Mouse (Mus musculus): Measurements from ENCODE around the gene Esrra. TPM values are rescaled to one million over a fixed set of nuclear protein-coding genes. Genes with fewer than 3 reads are reported as not detected.
A peak's percentile ranks its signal among the peaks of the same experiment; 100 is the strongest.
"Not testable (repeated sequence)": the region's sequence is repeated elsewhere in the genome, so short reads cannot be mapped to it uniquely, and the experiment has no call there.

The Esrra gene
- total RNA-seq, 2 experiments from 2014 or later = 56.0 to 60.9 TPM

GRCm38 (mm10) chr19:6909507-6910289, 11.9 kb downstream of the Esrra start, which contains the start of the genes Trmt112 and Prdx5:
TSS of gene Trmt112 (plus strand) at chr19:6909698.
TSS of gene Prdx5 (minus strand) at chr19:6910106.
- intact Hi-C loops (cut with DNase I) = loop anchor here (5.0 kb wide), 1 partner anchor 52 kb away; the partner anchor contains the start of gene Ccdc88b

GRCm38 (mm10) chr19:6909021-6909420, 12.6 kb downstream of the Esrra start:
- intact Hi-C loops (cut with DNase I) = loop anchor here (5.0 kb wide), 1 partner anchor 52 kb away; the partner anchor contains the start of gene Ccdc88b
- no peak for DNase-seq (ENCODE audit: low spot score in 2 of 2)

More at GRCm38 (mm10) chr19:6909507-6910289, 11.9 kb downstream of the Esrra start, which contains the start of the genes Trmt112 and Prdx5:
- peak; percentile 92 to 96 for DNase-seq (ENCODE audit: low spot score in 2 of 2)

GRCm38 (mm10) chr19:6907811-6908540, 13.6 kb downstream of the Esrra start:
- DNase-seq (ENCODE audit: low spot score in 2 of 2) = no peak
- intact Hi-C loops (cut with DNase I) = loop anchor here (5.0 kb wide), 1 partner anchor 51 kb away; the partner anchor contains the start of gene Ccdc88b

- no peak for DNase-seq (ENCODE audit: low spot score in 2 of 2)
- intact Hi-C loops (cut with DNase I) = loop anchor here (5.0 kb wide), 1 partner anchor 50 kb away; the partner anchor contains the start of gene Ccdc88b
Measured at GRCm38 (mm10) chr19:6907094-6907493, 14.5 kb downstream of the Esrra start.

GRCm38 (mm10) chr19:6906199-6906598, 15.4 kb downstream of the Esrra start:
- no peak for DNase-seq (ENCODE audit: low spot score in 2 of 2)
- intact Hi-C loops (cut with DNase I) = loop anchor here (5.0 kb wide), 1 partner anchor 49 kb away; the partner anchor contains the start of gene Ccdc88b

GRCm38 (mm10) chr19:6905498-6906159, 16.0 kb downstream of the Esrra start:
- DNase-seq (ENCODE audit: low spot score in 2 of 2) = no peak
- intact Hi-C loops (cut with DNase I) = loop anchor here (5.0 kb wide), 1 partner anchor 48 kb away; the partner anchor contains the start of gene Ccdc88b

- DNase-seq (ENCODE audit: low spot score in 2 of 2) = no peak
- intact Hi-C loops (cut with DNase I) = loop anchor here (5.0 kb wide), 1 partner anchor 48 kb away; the partner anchor contains the start of gene Ccdc88b
Measured at GRCm38 (mm10) chr19:6904846-6905245, 16.8 kb downstream of the Esrra start.

- no peak for DNase-seq (ENCODE audit: low spot score in 2 of 2)
- intact Hi-C loops (cut with DNase I) = no loop called here
Measured at GRCm38 (mm10) chr19:6903031-6903430, 18.6 kb downstream of the Esrra start.

- intact Hi-C loops (cut with DNase I) = no loop called here
- no peak for DNase-seq (ENCODE audit: low spot score in 2 of 2)
Measured at GRCm38 (mm10) chr19:6899641-6900040, 22.0 kb downstream of the Esrra start.

GRCm38 (mm10) chr19:6895608-6896305, 25.9 kb downstream of the Esrra start:
- DNase-seq (ENCODE audit: low spot score in 2 of 2); intact Hi-C loops (cut with DNase I): not testable (repeated sequence)

- intact Hi-C loops (cut with DNase I) = no loop called here
- no peak for DNase-seq (ENCODE audit: low spot score in 2 of 2)
Measured at GRCm38 (mm10) chr19:6893731-6894451, 27.7 kb downstream of the Esrra start.

GRCm38 (mm10) chr19:6892512-6892911, 29.1 kb downstream of the Esrra start:
- intact Hi-C loops (cut with DNase I) = no loop called here
- DNase-seq (ENCODE audit: low spot score in 2 of 2) = no peak

- DNase-seq (ENCODE audit: low spot score in 2 of 2) = no peak
- intact Hi-C loops (cut with DNase I) = no loop called here
Measured at GRCm38 (mm10) chr19:6877965-6878364, 43.6 kb downstream of the Esrra start.

- DNase-seq (ENCODE audit: low spot score in 2 of 2) = no peak
- intact Hi-C loops (cut with DNase I) = no loop called here
Measured at GRCm38 (mm10) chr19:6876799-6877198, 44.8 kb downstream of the Esrra start.

- DNase-seq (ENCODE audit: low spot score in 2 of 2) = no peak
- intact Hi-C loops (cut with DNase I) = no loop called here
Measured at GRCm38 (mm10) chr19:6875834-6876233, 45.8 kb downstream of the Esrra start.

- intact Hi-C loops (cut with DNase I) = no loop called here
- no peak for DNase-seq (ENCODE audit: low spot score in 2 of 2)
Measured at GRCm38 (mm10) chr19:6874257-6874656, 47.4 kb downstream of the Esrra start.

- no peak for DNase-seq (ENCODE audit: low spot score in 2 of 2)
- intact Hi-C loops (cut with DNase I) = no loop called here
Measured at GRCm38 (mm10) chr19:6872701-6873100, 48.9 kb downstream of the Esrra start.

- no peak for DNase-seq (ENCODE audit: low spot score in 2 of 2)
- intact Hi-C loops (cut with DNase I) = no loop called here
Measured at GRCm38 (mm10) chr19:6871574-6872271, 49.9 kb downstream of the Esrra start.

Data from left cerebral cortex, postnatal 14 days (tissue).